Mouse (Mus musculus) heart, embryonic 16.5 days (tissue): ENCODE data around the gene Med11. TPM values are rescaled to one million over a fixed set of nuclear protein-coding genes. Genes with fewer than 3 reads are reported as not detected.

Experiments
- ATAC-seq: fragments of 200-750 bp; cut with Nextera tagmentation; replicated peaks from 2 replicates; pipeline ENCODE4 v1.8.0; 2017; ENCODE audit warnings: moderate number of reproducible peaks; ENCODE audit not compliant: insufficient read depth, low FRiP score; ENCODE audit errors: extremely low read depth
- H3K27ac ChIP-seq: fragments of 300-500 bp; sonication (generic); 2 replicates; pipeline ENCODE4 v1.5.1; 2014; ENCODE audit warnings: mild to moderate bottlenecking, low read length, control low read depth, moderate library complexity
- H3K27me3 ChIP-seq: fragments of 300-500 bp; sonication (generic); 2 replicates; pipeline ENCODE4 v1.6.1; 2014; ENCODE audit warnings: low read length, mixed read lengths; ENCODE audit not compliant: control insufficient read depth, insufficient read depth
- H3K36me3 ChIP-seq: fragments of 300-500 bp; sonication (generic); 2 replicates; pipeline ENCODE4 v1.6.1; 2014; ENCODE audit not compliant: control insufficient read depth, insufficient read depth
- H3K4me1 ChIP-seq: fragments of 300-500 bp; sonication (generic); 2 replicates; pipeline ENCODE4 v1.6.1; 2014; ENCODE audit warnings: low read length, mixed read lengths; ENCODE audit not compliant: control insufficient read depth, insufficient read depth
- H3K4me2 ChIP-seq: fragments of 300-500 bp; sonication (generic); 2 replicates; pipeline ENCODE4 v1.6.1; 2014; ENCODE audit warnings: low read depth, mild to moderate bottlenecking, control low read depth, low read length
- H3K4me3 ChIP-seq: fragments of 300-500 bp; sonication (generic); 2 replicates; pipeline ENCODE4 v1.5.1; 2014; ENCODE audit warnings: mild to moderate bottlenecking, control low read depth, low read length
- H3K9ac ChIP-seq: fragments of 300-500 bp; sonication (generic); 2 replicates; pipeline ENCODE4 v1.6.1; 2014; ENCODE audit warnings: low read length, control low read depth
- H3K9me3 ChIP-seq: fragments of 300-500 bp; sonication (generic); replicated peaks from 2 replicates; pipeline ENCODE4 v1.6.1; 2016; ENCODE audit warnings: low read length; ENCODE audit not compliant: control insufficient read depth
- WGBS: fragments of 180-500 bp; shearing (Covaris S2); extraction: QIAGEN DNeasy Blood & Tissue Kit; methylation state at CpG from one replicate; pipeline ENCODE4 v1.1.7; 2014; 5-methylcytosine and 5-hydroxymethylcytosine counted together
- polyA plus RNA-seq: library from polyadenylated mRNA; unstranded; fragments of >200 nt; fragmentation: Nextera tagmentation; extraction: Ambion mirVana; gene quantifications from 2 replicates; pipeline ENCODE4 v1.2.1, GENCODE M21; 2015

Gene Med11
- polyA plus RNA-seq, 1 experiment from 2014 or later: 27.8 TPM

DNA sequence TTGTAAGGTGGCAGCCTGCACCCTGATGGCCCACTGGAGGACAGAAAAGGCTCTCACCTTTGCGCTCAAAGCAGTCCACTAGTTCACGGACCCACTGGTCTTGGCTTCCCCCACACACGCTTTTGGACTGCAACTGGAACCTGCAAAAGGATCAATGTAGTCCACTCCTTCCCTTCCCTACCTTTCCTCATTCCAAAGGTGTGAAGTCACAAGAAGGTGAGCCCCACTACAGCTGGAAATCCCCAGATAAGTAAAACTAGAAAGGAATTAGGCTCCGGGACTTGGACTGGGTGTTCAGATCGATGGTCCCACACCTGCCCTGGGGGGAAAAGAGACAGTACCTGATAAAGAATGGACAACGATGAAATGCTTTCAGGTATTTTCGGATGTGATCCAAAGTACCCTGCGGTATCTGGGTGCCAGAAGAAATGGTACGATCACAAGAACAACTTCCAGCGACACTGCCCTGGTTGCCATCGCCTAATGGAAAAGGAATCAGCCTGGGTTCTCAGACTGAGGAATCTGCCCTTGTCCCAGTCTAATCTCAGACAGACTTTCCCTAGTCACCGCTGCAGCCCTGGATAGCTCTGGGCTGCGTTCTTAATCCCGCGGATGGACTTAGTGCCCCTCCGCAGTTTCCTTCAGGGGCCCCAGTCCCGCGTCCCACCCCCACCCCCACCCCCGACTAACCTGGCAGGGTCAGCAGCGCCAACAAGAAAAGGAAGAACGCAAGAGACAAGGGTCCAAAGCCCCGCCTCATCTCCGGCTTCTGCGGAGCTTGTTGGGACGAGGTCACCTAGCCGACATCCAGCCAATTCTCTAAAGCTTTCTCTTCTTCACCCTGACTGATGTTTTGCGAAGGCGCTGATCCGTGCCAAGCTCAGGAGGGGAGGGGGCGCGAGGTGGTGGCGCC lies 7.2 kb downstream of the Med11 start, which contains the start of gene Zmynd15:
Zmynd15 (plus strand) TSS at position 746 of the 913 bp plus-strand sequence.
- 0 out of 2 replicates have a peak, but pooled peaks cover 2% of the 10 kb centered on the region for H3K36me3 ChIP-seq
- WGBS: 14% methylated on average over 31 of the region's 32 CpGs
- peaks cover 15% of the 10 kb centered on the region for H3K27me3 ChIP-seq
- 0 out of 2 replicates have a peak, but pooled peaks have one; percentile 2 for ATAC-seq
- peak within 1 kb of the TSS; percentile 51; the same call in 1 of the 2 replicates for H3K27ac ChIP-seq
- H3K4me1 ChIP-seq: peaks cover 7% of the 10 kb centered on the region; the same call in 1 of the 2 replicates
- 0 out of 2 replicates have a peak, but pooled peaks cover 2% of the 10 kb centered on the region for H3K9me3 ChIP-seq
- H3K4me3 ChIP-seq: peak within 1 kb of the TSS; percentile 76
- peak within 1 kb of the TSS; percentile 97 for H3K4me2 ChIP-seq
- peak within 1 kb of the TSS; percentile 82 for H3K9ac ChIP-seq

- Histone ChIP-seq H3K27me3 (peaks cover 21% of the 10 kb centered on the region), H3K4me1 (peaks cover 7% of the 10 kb centered on the region; the same call in 1 of the 2 replicates), H3K9ac (peak within 1 kb of the TSS; percentile 82), H3K4me2 (peak within 1 kb of the TSS; percentile 97), H3K27ac (peak within 1 kb of the TSS; percentile 51; the same call in 1 of the 2 replicates), H3K4me3 (peak within 1 kb of the TSS; percentile 76), H3K9me3 (0 out of 2 replicates have a peak, but pooled peaks cover 2% of the 10 kb centered on the region), H3K36me3 (0 out of 2 replicates have a peak, but pooled peaks cover 2% of the 10 kb centered on the region)
- peak; percentile 18; the same call in 1 of the 2 replicates for ATAC-seq
- WGBS: 4% methylated on average over 30 of the region's 30 CpGs
These were observed 7.9 kb downstream of the Med11 start, which contains the start of gene Cxcl16 for GRCm38 (mm10) chr11:70459601-70460101. Gene Cxcl16, minus strand, starts transcription at chr11:70459984.

- Histone ChIP-seq H3K27ac (no peak overlapping the region), H3K9me3 (0 out of 2 replicates have a peak, but pooled peaks cover 2% of the 10 kb centered on the region), H3K4me2 (no peak overlapping the region), H3K27me3 (peaks cover 28% of the 10 kb centered on the region), H3K4me1 (peaks cover 12% of the 10 kb centered on the region), H3K36me3 (no peaks in the 10 kb centered on the region), H3K4me3 (no peak overlapping the region), H3K9ac (no peak overlapping the region)
- ATAC-seq: no peak
- WGBS: 70% methylated on average over 5 of the region's 5 CpGs
These were observed 12.3 kb downstream of the Med11 start for GRCm38 (mm10) chr11:70463970-70464369.

GRCm38 (mm10) chr11:70465211-70465610 lies 13.5 kb downstream of the Med11 start:
- Histone ChIP-seq H3K4me1 (peaks cover 10% of the 10 kb centered on the region), H3K36me3 (no peaks in the 10 kb centered on the region), H3K4me2 (peak overlapping the region; percentile 73), H3K27me3 (peaks cover 21% of the 10 kb centered on the region), H3K27ac (no peak overlapping the region), H3K9me3 (0 out of 2 replicates have a peak, but pooled peaks cover 2% of the 10 kb centered on the region), H3K4me3 (peak overlapping the region; percentile 48; the same call in 1 of the 2 replicates), H3K9ac (peak overlapping the region; percentile 52; the same call in 1 of the 2 replicates)
- no peak for ATAC-seq
- 26% methylated on average over 16 of the region's 16 CpGs for WGBS

DNA sequence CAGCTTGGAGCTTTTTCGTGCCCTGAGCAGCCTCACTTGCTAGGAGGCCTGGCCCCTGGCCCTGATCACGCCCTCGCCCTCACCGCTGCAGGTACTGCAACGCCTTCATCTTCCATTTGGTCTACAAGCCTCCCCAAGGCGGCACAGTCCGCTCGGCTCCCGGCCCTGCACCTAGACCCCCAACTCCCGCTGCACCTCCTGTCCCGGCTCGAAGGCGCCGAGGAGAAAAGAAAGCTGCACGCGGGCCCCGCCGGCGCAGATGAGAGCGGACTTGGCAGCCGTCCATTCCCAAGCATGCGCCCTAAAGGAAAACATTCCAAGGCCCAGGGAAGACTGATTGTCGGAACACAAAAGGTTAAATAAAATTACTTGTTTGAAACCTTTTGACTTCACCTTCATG lies 14.1 kb downstream of the Med11 start:
- Histone ChIP-seq H3K9ac (peak overlapping the region; percentile 52), H3K36me3 (no peaks in the 10 kb centered on the region), H3K4me3 (peak overlapping the region; percentile 48), H3K27ac (no peak overlapping the region), H3K4me1 (peaks cover 10% of the 10 kb centered on the region), H3K4me2 (peak overlapping the region; percentile 73), H3K27me3 (peaks cover 21% of the 10 kb centered on the region), H3K9me3 (0 out of 2 replicates have a peak, but pooled peaks cover 2% of the 10 kb centered on the region)
- WGBS: 9% methylated on average over 23 of the region's 23 CpGs
- ATAC-seq: no peak

GRCm38 (mm10) chr11:70467902-70468619 lies 16.3 kb downstream of the Med11 start:
- Histone ChIP-seq H3K9me3 (no peaks in the 10 kb centered on the region), H3K27me3 (peaks cover 21% of the 10 kb centered on the region), H3K27ac (peak overlapping the region; percentile 81), H3K4me1 (peaks cover 10% of the 10 kb centered on the region), H3K9ac (no peak overlapping the region), H3K4me2 (no peak overlapping the region), H3K36me3 (no peaks in the 10 kb centered on the region), H3K4me3 (no peak overlapping the region)
- ATAC-seq: peak; percentile 76; the same call in 1 of the 2 replicates
- WGBS: 59% methylated on average over 5 of the region's 5 CpGs

DNA sequence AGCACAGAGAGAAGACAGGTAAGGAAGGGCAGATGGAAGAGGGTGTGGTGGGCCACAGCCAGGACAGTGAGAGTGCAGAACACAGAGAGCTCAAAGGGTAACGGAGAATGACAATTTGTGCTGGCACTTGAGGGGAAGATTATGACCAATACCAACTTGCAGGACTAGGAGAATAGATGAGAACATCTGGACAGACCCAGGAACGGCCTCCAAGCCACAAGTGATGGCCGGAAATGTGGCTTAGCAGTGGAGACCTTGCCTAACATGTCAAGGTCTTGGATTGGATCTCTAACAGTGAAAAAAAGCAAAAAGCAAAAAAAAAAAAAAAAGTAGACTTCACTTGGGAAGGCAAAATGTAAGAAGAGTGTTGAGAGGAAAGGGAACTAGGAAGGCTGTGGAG lies 18.0 kb downstream of the Med11 start:
- no peaks in the 10 kb centered on the region for H3K36me3 ChIP-seq
- no peak overlapping the region for H3K4me3 ChIP-seq
- ATAC-seq: no peak
- H3K4me1 ChIP-seq: peaks cover 10% of the 10 kb centered on the region
- no peak overlapping the region for H3K9ac ChIP-seq
- H3K9me3 ChIP-seq: no peaks in the 10 kb centered on the region
- 83% methylated on average over 3 of the region's 3 CpGs for WGBS
- peaks cover 10% of the 10 kb centered on the region for H3K27me3 ChIP-seq
- H3K27ac ChIP-seq: no peak overlapping the region
- H3K4me2 ChIP-seq: no peak overlapping the region

GRCm38 (mm10) chr11:70472716-70473115 lies 21.0 kb downstream of the Med11 start:
- ATAC-seq: no peak
- H3K4me2 ChIP-seq: no peak overlapping the region
- H3K27ac ChIP-seq: no peak overlapping the region

More at GRCm38 (mm10) chr11:70472716-70473115, 21.0 kb downstream of the Med11 start:
- Histone ChIP-seq H3K4me1 (peaks cover 3% of the 10 kb centered on the region; the same call in 1 of the 2 replicates), H3K9ac (no peak overlapping the region), H3K9me3 (no peaks in the 10 kb centered on the region), H3K36me3 (no peaks in the 10 kb centered on the region), H3K4me3 (no peak overlapping the region), H3K27me3 (no peaks in the 10 kb centered on the region)
